Mouse (Mus musculus) embryonic facial prominence, embryonic 10.5 days (tissue): ENCODE measurements around the gene C1qtnf6. TPM values are rescaled to one million over a fixed set of nuclear protein-coding genes. Genes with fewer than 3 reads are reported as not detected.
A peak's percentile ranks its signal among the peaks of the same experiment; 100 is the strongest.

Experiments used
- DNase-seq: peaks from one replicate; pipeline ENCODE4 v3.0.0-alpha.2; 2017; ENCODE audit warnings: low spot score
- H3K27ac ChIP-seq: fragments of 300-500 bp; sonication (generic); replicated peaks from 2 replicates; pipeline ENCODE4 v1.5.1; 2016; ENCODE audit warnings: mild to moderate bottlenecking
- H3K27me3 ChIP-seq: fragments of 300-500 bp; sonication (generic); replicated peaks from 2 replicates; pipeline ENCODE4 v1.6.1; 2016; ENCODE audit warnings: low read depth, mild to moderate bottlenecking; ENCODE audit not compliant: poor library complexity, severe bottlenecking
- H3K36me3 ChIP-seq: fragments of 300-500 bp; sonication (generic); replicated peaks from 2 replicates; pipeline ENCODE4 v1.6.1; 2016; ENCODE audit warnings: mild to moderate bottlenecking, moderate library complexity
- H3K4me1 ChIP-seq: fragments of 300-500 bp; sonication (generic); 2 replicates; pipeline ENCODE4 v1.6.1; 2016
- H3K4me3 ChIP-seq: fragments of 300-500 bp; sonication (generic); 2 replicates; pipeline ENCODE4 v1.5.1; 2016; ENCODE audit warnings: mild to moderate bottlenecking, moderate library complexity
- H3K9me3 ChIP-seq: fragments of 300-500 bp; sonication (generic); 2 replicates; pipeline ENCODE4 v1.6.1; 2016; ENCODE audit warnings: mild to moderate bottlenecking
- WGBS: fragments of 180-500 bp; shearing (Covaris S2); methylation state at CpG from one replicate; pipeline ENCODE4 v1.1.7; 2016; 5-methylcytosine and 5-hydroxymethylcytosine counted together
- polyA plus RNA-seq: library from polyadenylated mRNA; unstranded; fragments of >200 nt; fragmentation: Nextera tagmentation; extraction: Ambion mirVana; gene quantifications from 2 replicates; pipeline ENCODE4 v1.2.1, GENCODE M21; 2016

C1qtnf6 gene
- polyA plus RNA-seq, 1 experiment from 2014 or later: 10.4 TPM

- Histone ChIP-seq H3K9me3 (no peaks in the 10 kb centered on the region), H3K27me3 (peaks cover 63% of the 10 kb centered on the region), H3K4me1 (peaks cover 10% of the 10 kb centered on the region), H3K27ac (no peak overlapping the region), H3K4me3 (no peak overlapping the region), H3K36me3 (no peaks in the 10 kb centered on the region)
- DNase-seq: no peak
- WGBS: 76% methylated on average over 3 of the region's 3 CpGs
Observed at GRCm38 (mm10) chr15:78541606-78542005, 10.4 kb upstream of the C1qtnf6 start.

DNA sequence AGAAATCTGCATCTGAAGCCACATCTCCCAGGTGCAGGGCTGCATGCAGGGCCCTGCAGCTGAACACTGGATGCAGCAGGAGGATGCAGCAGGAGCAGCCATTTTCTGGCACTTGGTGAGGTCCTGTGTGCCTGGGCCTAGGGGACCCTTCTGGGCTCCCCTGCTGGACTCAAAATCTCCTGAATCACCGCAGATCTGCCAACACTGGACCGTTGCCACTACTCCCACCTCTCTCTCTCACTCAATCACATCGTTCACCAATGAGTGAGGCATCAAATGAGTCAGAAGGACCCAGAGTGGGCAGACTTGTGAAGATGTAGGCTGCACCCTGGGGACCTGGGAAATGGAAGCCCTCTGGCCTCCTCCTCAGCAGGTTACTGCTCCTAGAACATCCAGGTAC, 9.8 kb upstream of the C1qtnf6 start:
- no peak for DNase-seq
- H3K36me3 ChIP-seq: no peaks in the 10 kb centered on the region
- WGBS: 84% methylated on average over 3 of the region's 3 CpGs
- H3K4me1 ChIP-seq: peaks cover 11% of the 10 kb centered on the region
- no peak overlapping the region for H3K4me3 ChIP-seq
- peaks cover 63% of the 10 kb centered on the region for H3K27me3 ChIP-seq
- H3K9me3 ChIP-seq: no peaks in the 10 kb centered on the region
- H3K27ac ChIP-seq: no peak overlapping the region

- 50% methylated on average over 10 of the region's 10 CpGs for WGBS
Observed at GRCm38 (mm10) chr15:78535723-78536421, 4.7 kb upstream of the C1qtnf6 start.

DNA sequence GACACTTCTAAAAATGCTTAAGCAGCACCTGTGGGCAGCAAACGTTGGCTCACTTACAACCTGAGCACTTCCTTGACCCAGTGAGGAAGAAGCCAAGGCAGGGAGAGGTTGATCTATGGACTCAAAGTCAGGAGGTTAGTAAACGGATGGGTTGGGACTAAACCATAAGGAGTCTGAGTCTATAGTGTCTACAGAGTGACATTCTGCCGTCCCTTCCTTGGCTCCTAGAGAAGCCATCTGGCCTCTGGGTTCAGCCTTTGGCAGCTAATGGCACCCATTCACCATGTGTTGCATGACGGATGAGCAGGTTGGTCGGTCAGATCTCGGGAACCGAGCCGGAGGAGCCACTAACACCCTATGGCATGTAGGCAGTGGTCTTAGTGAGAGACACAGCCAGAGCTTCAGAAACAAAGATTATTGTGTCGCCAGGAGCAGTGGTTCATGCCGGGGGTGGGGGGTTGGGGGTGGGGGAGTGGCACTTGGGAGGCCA, 2.2 kb upstream of the C1qtnf6 start:
- Histone ChIP-seq H3K27ac (no peak overlapping the region), H3K4me3 (no peak overlapping the region), H3K9me3 (no peaks in the 10 kb centered on the region), H3K27me3 (peaks cover 37% of the 10 kb centered on the region), H3K36me3 (no peaks in the 10 kb centered on the region), H3K4me1 (peaks cover 41% of the 10 kb centered on the region)
- no peak for DNase-seq
- 79% methylated on average over 10 of the region's 10 CpGs for WGBS

More at GRCm38 (mm10) chr15:78535723-78536421, 4.7 kb upstream of the C1qtnf6 start:
- Histone ChIP-seq H3K27ac (no peak overlapping the region), H3K9me3 (no peaks in the 10 kb centered on the region), H3K36me3 (no peaks in the 10 kb centered on the region), H3K4me1 (peaks cover 18% of the 10 kb centered on the region), H3K27me3 (peaks cover 42% of the 10 kb centered on the region), H3K4me3 (no peak overlapping the region)
- no peak for DNase-seq

DNA sequence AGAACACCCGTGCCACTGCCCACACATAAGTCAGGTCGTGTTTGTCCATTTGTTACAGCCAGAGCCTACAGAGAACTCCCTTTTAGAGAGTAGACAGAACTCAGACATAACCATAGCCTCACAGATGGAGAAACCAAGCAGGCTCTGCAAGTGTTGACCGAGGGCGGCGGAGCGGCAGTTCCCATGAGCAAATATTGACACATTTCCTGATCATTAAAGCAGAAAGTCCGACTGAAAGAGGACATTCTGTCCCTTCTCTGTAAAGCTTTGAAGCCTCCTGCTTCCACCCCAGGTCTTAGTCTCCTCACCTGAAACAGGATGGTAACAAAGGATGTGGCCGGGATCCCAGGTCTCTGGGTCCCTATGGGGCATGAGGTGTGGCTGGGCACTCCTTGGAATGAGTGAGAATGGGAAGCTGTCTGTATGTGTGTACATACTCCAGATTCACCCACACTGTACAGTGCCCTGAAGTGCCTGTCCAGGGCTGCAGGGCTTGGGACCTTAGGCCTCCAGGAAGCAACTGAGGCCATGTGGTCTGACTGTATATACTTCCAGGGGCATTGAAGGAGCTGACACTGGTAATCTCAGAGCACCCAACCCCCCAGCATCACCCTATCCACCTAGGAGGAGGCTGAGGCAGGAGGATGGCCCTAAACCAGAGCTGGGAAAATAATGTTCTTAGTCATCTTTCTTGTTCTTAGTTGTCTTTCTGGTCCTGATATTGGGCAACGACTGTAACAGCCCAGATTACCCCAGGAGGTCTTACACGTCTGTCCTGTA, 1.5 kb upstream of the C1qtnf6 start:
- no peak for DNase-seq
- no peaks in the 10 kb centered on the region for H3K9me3 ChIP-seq
- peaks cover 31% of the 10 kb centered on the region for H3K27me3 ChIP-seq
- no peak overlapping the region for H3K27ac ChIP-seq
- no peaks in the 10 kb centered on the region for H3K36me3 ChIP-seq
- H3K4me3 ChIP-seq: 0 out of 2 replicates have a peak overlapping the region, but pooled peaks have one; percentile 58
- H3K4me1 ChIP-seq: peaks cover 45% of the 10 kb centered on the region
- 74% methylated on average over 10 of the region's 10 CpGs for WGBS

GRCm38 (mm10) chr15:78531901-78532469, 769 bp upstream of the C1qtnf6 start:
- Histone ChIP-seq H3K4me1 (peaks cover 46% of the 10 kb centered on the region), H3K9me3 (no peaks in the 10 kb centered on the region), H3K27me3 (peaks cover 31% of the 10 kb centered on the region), H3K27ac (peak overlapping the region; percentile 87), H3K4me3 (peak overlapping the region; percentile 58), H3K36me3 (no peaks in the 10 kb centered on the region)
- peak; percentile 96 for DNase-seq
- 1% methylated on average over 25 of the region's 25 CpGs for WGBS

DNA sequence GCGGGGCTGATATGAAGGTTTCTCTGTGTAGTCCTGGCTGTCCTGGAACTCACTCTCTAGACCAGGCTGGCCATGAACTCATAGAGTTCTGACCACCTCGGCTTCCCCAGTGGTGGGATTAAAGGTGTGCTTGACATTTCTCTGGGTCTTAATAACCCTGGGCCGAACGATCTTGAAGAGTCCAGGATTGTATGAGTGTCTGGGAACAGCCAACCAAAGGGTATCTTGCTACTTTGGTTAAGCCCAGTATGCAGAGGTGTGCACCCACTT, 170 bp upstream of the C1qtnf6 start:
- peak overlapping the region; percentile 87 for H3K27ac ChIP-seq
- H3K27me3 ChIP-seq: peaks cover 31% of the 10 kb centered on the region
- H3K4me3 ChIP-seq: peak overlapping the region; percentile 58; the same call in 1 of the 2 replicates
- H3K36me3 ChIP-seq: no peaks in the 10 kb centered on the region
- no peak for DNase-seq
- peaks cover 46% of the 10 kb centered on the region for H3K4me1 ChIP-seq
- H3K9me3 ChIP-seq: no peaks in the 10 kb centered on the region
- WGBS: 76% methylated on average over 4 of the region's 4 CpGs

DNA sequence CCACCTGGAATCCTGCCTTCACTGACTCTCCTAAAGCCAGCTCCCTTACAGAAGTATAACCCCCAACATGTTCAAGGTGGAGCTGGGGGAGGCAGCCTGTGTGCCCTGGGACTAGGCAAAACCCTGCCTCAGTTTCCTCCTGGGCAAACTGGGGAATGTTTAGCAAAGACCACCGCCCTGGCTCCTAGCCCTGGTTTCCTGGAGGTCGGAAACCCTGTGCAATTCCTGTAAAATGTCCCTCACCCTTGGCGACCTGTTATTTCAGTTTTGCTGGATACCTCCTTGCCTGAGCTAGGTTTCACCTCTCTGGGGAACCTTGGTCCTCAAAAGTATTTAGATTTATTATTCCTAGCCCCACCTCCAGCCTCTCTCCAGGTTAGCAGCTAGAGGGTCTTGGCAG, 1.1 kb downstream of the C1qtnf6 start:
- WGBS: 73% methylated on average over 3 of the region's 3 CpGs
- H3K4me3 ChIP-seq: peak overlapping the region; percentile 56; the same call in 1 of the 2 replicates
- H3K27me3 ChIP-seq: peaks cover 31% of the 10 kb centered on the region
- H3K27ac ChIP-seq: peak overlapping the region; percentile 86
- DNase-seq: no peak
- H3K4me1 ChIP-seq: peaks cover 40% of the 10 kb centered on the region
- H3K36me3 ChIP-seq: no peaks in the 10 kb centered on the region
- H3K9me3 ChIP-seq: no peaks in the 10 kb centered on the region

DNA sequence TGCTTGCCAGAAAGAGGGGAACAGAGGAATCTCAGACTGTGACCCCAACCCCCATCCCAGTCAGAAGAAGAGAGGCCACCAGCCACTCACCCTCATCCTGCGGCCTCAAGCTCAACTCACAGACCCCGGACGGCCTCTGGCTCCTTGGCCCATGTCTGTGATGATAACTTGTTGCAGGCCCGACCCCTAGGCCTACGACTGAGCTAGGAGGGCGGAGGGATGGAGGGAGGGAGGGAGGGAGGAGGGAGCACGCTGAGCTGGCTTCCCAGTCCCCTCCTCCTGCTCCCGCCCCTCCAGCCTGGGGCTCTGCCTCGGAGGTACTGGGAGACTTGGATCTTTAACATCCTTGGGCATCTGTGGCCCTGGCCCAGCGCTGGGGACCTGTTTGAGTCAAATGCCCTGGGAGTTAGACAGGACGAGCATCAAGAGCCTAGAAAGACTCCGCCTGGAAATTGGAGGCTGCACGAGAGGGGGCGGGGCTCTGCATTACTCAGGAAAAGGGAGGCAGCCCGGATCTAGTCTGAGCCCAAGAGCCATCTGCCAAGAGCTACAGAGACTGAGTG, 1.7 kb downstream of the C1qtnf6 start:
- under 1% methylated on average over 15 of the region's 15 CpGs for WGBS
- H3K4me3 ChIP-seq: peak overlapping the region; percentile 56
- H3K36me3 ChIP-seq: no peaks in the 10 kb centered on the region
- peak; percentile 84 for DNase-seq
- H3K27ac ChIP-seq: peak overlapping the region; percentile 86
- H3K27me3 ChIP-seq: peaks cover 31% of the 10 kb centered on the region
- peaks cover 47% of the 10 kb centered on the region for H3K4me1 ChIP-seq
- no peaks in the 10 kb centered on the region for H3K9me3 ChIP-seq

GRCm38 (mm10) chr15:78528726-78529411, 2.3 kb downstream of the C1qtnf6 start:
- H3K9me3 ChIP-seq: no peaks in the 10 kb centered on the region
- H3K36me3 ChIP-seq: no peaks in the 10 kb centered on the region
- peak overlapping the region; percentile 56 for H3K4me3 ChIP-seq
- H3K27ac ChIP-seq: peak overlapping the region; percentile 86
- H3K27me3 ChIP-seq: peaks cover 31% of the 10 kb centered on the region
- WGBS: 51% methylated on average over 11 of the region's 11 CpGs
- DNase-seq: no peak
- H3K4me1 ChIP-seq: peaks cover 53% of the 10 kb centered on the region

DNA sequence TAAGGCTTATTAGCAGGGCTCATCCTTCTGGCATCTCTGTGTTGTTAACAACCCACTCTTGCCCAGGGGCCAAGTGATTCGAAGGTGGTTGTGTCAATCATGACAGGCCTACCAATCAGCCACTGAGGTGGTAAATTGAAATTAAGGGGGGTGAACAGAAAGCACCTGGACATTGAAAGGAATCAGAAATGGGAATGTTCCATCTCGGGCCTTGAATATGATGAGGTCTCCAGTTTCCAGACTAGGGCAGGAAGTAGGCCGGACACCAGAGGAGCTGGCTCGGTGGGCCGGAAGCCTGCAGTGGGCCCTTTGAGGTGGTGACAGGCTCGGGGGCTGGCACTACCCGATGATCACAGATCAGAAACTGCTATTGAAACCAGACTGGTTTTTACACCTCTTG, 3.2 kb downstream of the C1qtnf6 start:
- Histone ChIP-seq H3K36me3 (no peaks in the 10 kb centered on the region), H3K4me3 (no peak overlapping the region), H3K4me1 (peaks cover 53% of the 10 kb centered on the region), H3K9me3 (no peaks in the 10 kb centered on the region), H3K27ac (no peak overlapping the region), H3K27me3 (peaks cover 23% of the 10 kb centered on the region)
- DNase-seq: no peak
- 82% methylated on average over 7 of the region's 7 CpGs for WGBS

GRCm38 (mm10) chr15:78524163-78524562, 7.1 kb downstream of the C1qtnf6 start:
- no peak for DNase-seq
- no peaks in the 10 kb centered on the region for H3K36me3 ChIP-seq
- H3K9me3 ChIP-seq: no peaks in the 10 kb centered on the region
- no peak overlapping the region for H3K4me3 ChIP-seq
- H3K27ac ChIP-seq: no peak overlapping the region; the same call in 1 of the 2 replicates
- H3K4me1 ChIP-seq: peaks cover 43% of the 10 kb centered on the region
- 89% methylated on average over 5 of the region's 5 CpGs for WGBS
- H3K27me3 ChIP-seq: no peaks in the 10 kb centered on the region
